Mouse (Mus musculus) limb, embryonic 13.5 days (tissue): ENCODE results near the gene Ssh1. TPM values are rescaled to one million over a fixed set of nuclear protein-coding genes. Genes with fewer than 3 reads are reported as not detected.

Experiments used
- ATAC-seq: fragments of 200-750 bp; cut with Nextera tagmentation; 2 replicates; pipeline ENCODE4 v1.8.0; 2017; ENCODE audit warnings: low read depth, moderate number of reproducible peaks, moderate TSS enrichment; ENCODE audit not compliant: low FRiP score
- H3K27ac ChIP-seq: fragments of 300-500 bp; sonication (generic); 2 replicates; pipeline ENCODE4 v1.5.1; 2015; ENCODE audit warnings: inconsistent platforms, mild to moderate bottlenecking, moderate library complexity
- H3K27me3 ChIP-seq: fragments of 300-500 bp; sonication (generic); 2 replicates; pipeline ENCODE4 v1.6.1; 2015; ENCODE audit warnings: mild to moderate bottlenecking, inconsistent platforms
- H3K36me3 ChIP-seq: fragments of 300-500 bp; sonication (generic); 2 replicates; pipeline ENCODE4 v1.6.1; 2015; ENCODE audit warnings: inconsistent platforms, mild to moderate bottlenecking, moderate library complexity
- H3K4me1 ChIP-seq: fragments of 300-500 bp; sonication (generic); 2 replicates; pipeline ENCODE4 v1.6.1; 2015; ENCODE audit warnings: inconsistent platforms
- H3K4me2 ChIP-seq: fragments of 300-500 bp; sonication (generic); replicated peaks from 2 replicates; pipeline ENCODE4 v1.6.1; 2015; ENCODE audit warnings: inconsistent platforms, mild to moderate bottlenecking, moderate library complexity
- H3K4me3 ChIP-seq: fragments of 300-500 bp; sonication (generic); 2 replicates; pipeline ENCODE4 v1.5.1; 2015; ENCODE audit warnings: moderate library complexity, mild to moderate bottlenecking, inconsistent platforms
- H3K9ac ChIP-seq: fragments of 300-500 bp; sonication (generic); 2 replicates; pipeline ENCODE4 v1.6.1; 2015; ENCODE audit warnings: mild to moderate bottlenecking, inconsistent platforms
- H3K9me3 ChIP-seq: fragments of 300-500 bp; sonication (generic); 2 replicates; pipeline ENCODE4 v1.6.1; 2016; ENCODE audit warnings: inconsistent platforms
- WGBS: fragments of 180-500 bp; shearing (Covaris S2); methylation state at CpG from one replicate; pipeline ENCODE4 v1.1.7; 2015; 5-methylcytosine and 5-hydroxymethylcytosine counted together
- polyA plus RNA-seq: library from polyadenylated mRNA; unstranded; fragments of >200 nt; fragmentation: Nextera tagmentation; extraction: Ambion mirVana; gene quantifications from 2 replicates; pipeline ENCODE4 v1.2.1, GENCODE M21; 2015

Gene Ssh1
- polyA plus RNA-seq, 1 experiment from 2014 or later = 18.7 TPM

DNA sequence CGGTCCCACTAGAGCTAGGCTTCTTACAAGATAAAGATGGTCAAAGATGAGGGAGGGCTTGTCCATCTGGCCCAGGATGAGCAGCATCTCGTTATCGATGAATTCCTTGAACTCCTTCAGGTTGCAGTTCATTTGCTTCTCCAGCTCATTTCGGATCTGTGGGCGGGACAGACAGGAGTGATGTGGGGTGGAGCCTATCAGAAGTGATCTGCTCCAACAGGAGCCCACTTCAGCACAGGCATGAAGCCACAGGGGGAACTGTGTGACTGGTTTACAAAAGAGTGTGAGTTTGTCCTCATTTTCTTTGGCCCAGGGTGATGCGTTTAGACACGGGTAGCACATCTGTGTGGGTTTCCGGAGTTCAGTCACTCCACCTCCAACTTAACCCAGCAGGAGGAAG is 38.0 kb downstream of the Ssh1 start:
- H3K9ac ChIP-seq = no peak overlapping the region
- no peaks in the 10 kb centered on the region for H3K9me3 ChIP-seq
- no peak overlapping the region for H3K4me3 ChIP-seq
- no peak for ATAC-seq
- H3K27me3 ChIP-seq = no peaks in the 10 kb centered on the region
- no peak overlapping the region for H3K4me2 ChIP-seq
- WGBS = 89% methylated on average over 8 of the region's 8 CpGs
- H3K27ac ChIP-seq = no peak overlapping the region
- peaks cover 68% of the 10 kb centered on the region for H3K36me3 ChIP-seq
- H3K4me1 ChIP-seq = peaks cover 14% of the 10 kb centered on the region

DNA sequence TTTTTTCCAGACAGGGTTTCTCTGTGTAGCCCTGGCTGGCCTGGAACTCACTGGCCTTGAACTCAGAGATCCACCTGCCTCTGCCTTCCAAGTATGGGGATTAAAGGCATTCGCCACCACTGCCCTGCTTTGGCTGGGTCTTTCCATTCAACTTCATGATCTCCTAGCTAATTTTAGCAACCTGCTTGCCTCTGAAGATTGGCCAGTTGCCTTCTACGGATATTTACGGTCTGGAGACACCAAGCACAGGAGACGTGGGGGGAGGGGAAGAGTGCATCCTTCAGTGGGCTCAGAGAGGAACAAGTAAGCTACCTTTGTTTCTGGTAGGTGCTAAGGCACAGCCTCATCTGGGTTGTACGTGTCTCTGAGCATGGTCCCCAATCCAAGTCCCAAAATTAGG is 38.4 kb downstream of the Ssh1 start:
- H3K36me3 ChIP-seq = peaks cover 68% of the 10 kb centered on the region
- ATAC-seq = no peak
- 87% methylated on average over 5 of the region's 5 CpGs for WGBS

DNA sequence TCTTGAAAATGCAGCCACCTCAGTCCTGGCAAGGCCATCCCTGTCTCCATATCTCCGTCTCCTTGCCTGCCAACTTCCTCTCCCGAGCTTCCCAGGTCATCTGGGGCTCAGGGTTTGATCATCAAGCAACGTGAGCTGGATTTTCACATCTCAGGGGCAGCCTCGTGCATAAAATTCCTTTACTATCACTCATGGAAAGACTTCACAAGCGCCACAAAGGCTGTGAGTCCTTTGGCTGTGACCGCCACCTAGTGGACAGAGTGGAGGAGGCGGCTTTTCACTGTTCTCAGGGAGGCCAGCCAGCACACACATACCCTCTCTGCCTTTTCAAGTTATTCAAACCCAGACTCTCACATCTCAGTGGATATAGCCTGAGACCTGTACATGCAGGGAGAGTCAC is 39.3 kb downstream of the Ssh1 start:
- 11% methylated on average over 7 of the region's 7 CpGs for WGBS
- Histone ChIP-seq H3K36me3 (peaks cover 77% of the 10 kb centered on the region), H3K4me1 (peaks cover 10% of the 10 kb centered on the region), H3K27me3 (no peaks in the 10 kb centered on the region), H3K9ac (no peak overlapping the region), H3K27ac (peak overlapping the region; percentile 28; the same call in 1 of the 2 replicates), H3K4me3 (no peak overlapping the region), H3K4me2 (no peak overlapping the region), H3K9me3 (no peaks in the 10 kb centered on the region)
- ATAC-seq = no peak; the same call in 1 of the 2 replicates

More for the DNA sequence above, 38.4 kb downstream of the Ssh1 start:
- peaks cover 14% of the 10 kb centered on the region for H3K4me1 ChIP-seq
- no peak overlapping the region for H3K4me3 ChIP-seq
- no peaks in the 10 kb centered on the region for H3K9me3 ChIP-seq
- H3K9ac ChIP-seq = no peak overlapping the region
- no peaks in the 10 kb centered on the region for H3K27me3 ChIP-seq
- no peak overlapping the region for H3K27ac ChIP-seq
- no peak overlapping the region for H3K4me2 ChIP-seq

DNA sequence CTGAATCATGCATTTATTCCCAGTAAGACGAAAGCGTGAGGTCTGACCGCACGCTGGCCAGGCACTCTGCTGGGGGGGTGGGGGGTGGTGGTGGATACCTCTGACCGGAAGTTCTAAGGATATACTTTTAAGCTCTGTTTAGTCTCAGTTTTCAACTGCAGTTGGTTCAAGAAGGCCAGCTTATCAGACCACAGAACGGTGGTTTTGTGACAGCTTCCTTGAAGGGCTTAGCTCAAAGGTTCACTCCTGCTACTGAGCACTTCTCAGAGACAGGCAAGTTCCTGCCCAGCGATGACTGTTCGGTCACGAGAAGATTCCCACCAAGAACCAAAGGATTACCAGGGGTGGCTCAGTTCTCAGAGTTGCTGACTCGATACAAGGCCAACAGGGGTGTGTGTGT is 41.2 kb downstream of the Ssh1 start:
- no peak for ATAC-seq
- Histone ChIP-seq H3K4me1 (peaks cover 3% of the 10 kb centered on the region; the same call in 1 of the 2 replicates), H3K4me2 (no peak overlapping the region), H3K27me3 (no peaks in the 10 kb centered on the region), H3K27ac (no peak overlapping the region), H3K36me3 (peaks cover 84% of the 10 kb centered on the region), H3K9me3 (no peaks in the 10 kb centered on the region; the same call in 1 of the 2 replicates), H3K4me3 (no peak overlapping the region), H3K9ac (no peak overlapping the region)
- WGBS = 85% methylated on average over 10 of the region's 10 CpGs

DNA sequence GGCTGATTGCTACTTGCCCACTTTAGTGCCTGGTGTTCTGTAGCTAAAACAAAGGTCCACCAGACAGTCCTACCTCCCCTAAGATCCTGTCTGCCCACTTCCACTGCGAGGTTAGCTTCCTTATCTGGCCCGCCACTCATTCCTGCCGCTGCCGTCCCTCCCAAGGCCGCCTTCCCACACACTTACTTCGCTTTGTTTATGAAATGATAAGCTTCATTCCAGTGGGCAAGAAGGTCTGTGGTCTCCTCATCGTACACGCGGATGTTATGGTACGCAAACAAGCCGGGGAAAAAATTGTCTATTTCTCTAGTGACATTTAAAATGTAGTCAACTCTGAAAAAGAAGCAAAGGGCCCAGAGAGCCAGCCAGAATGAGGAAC is 42.0 kb downstream of the Ssh1 start:
- Histone ChIP-seq H3K9me3 (no peaks in the 10 kb centered on the region; the same call in 1 of the 2 replicates), H3K4me1 (peaks cover 3% of the 10 kb centered on the region; the same call in 1 of the 2 replicates), H3K9ac (no peak overlapping the region), H3K4me2 (no peak overlapping the region), H3K27me3 (no peaks in the 10 kb centered on the region), H3K4me3 (no peak overlapping the region), H3K36me3 (peaks cover 85% of the 10 kb centered on the region), H3K27ac (no peak overlapping the region)
- no peak for ATAC-seq
- WGBS = 91% methylated on average over 11 of the region's 11 CpGs

DNA sequence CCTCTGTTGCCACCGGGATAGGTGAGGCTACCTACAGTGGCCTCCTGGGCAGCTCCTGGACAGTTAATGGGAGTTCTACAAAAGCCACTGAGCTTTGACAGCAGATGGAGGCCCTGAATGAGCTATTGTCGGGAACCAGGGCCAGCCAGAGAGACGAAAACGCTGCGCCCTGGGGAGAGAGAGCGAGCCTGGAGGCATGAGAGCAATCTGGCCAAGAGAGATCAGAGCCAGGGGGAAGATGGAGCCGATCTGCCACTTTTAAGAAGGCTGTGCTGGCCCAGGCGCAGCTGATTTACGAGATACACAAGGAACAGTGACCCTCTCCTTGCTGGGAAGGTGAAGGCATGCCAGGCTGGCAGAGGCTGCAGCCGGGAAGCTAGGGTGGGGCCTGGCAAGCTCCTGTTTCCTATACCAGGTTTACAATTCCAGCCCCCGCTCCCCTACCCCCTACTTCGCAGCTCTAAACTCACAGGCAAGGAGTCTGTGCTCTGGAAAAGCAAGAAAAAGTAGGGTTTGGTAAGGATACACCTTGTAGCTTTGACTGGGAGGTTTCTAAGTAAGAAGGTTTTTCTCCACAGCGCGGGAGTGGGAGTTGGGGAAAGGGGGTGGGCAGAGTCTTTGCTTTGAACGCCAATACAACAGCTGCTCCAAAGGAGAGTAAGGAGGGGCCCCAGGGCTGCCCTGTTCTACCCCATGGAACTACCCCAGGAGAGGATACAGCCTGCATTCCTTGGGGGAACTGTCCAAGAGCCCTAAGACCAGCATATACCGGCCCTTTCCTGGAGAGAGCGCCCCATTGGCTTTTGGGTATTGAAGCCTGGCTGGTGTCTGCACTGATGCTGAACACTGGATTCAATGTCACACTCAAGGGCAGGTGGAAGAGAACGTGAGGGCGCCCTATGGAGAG is 42.7 kb downstream of the Ssh1 start:
- Histone ChIP-seq H3K4me1 (peaks cover 3% of the 10 kb centered on the region; the same call in 1 of the 2 replicates), H3K4me3 (no peak overlapping the region), H3K27me3 (no peaks in the 10 kb centered on the region), H3K27ac (peak overlapping the region; percentile 29; the same call in 1 of the 2 replicates), H3K9ac (no peak overlapping the region; the same call in 1 of the 2 replicates), H3K9me3 (no peaks in the 10 kb centered on the region; the same call in 1 of the 2 replicates), H3K36me3 (peaks cover 91% of the 10 kb centered on the region), H3K4me2 (no peak overlapping the region)
- no peak for ATAC-seq
- WGBS = 80% methylated on average over 19 of the region's 19 CpGs

DNA sequence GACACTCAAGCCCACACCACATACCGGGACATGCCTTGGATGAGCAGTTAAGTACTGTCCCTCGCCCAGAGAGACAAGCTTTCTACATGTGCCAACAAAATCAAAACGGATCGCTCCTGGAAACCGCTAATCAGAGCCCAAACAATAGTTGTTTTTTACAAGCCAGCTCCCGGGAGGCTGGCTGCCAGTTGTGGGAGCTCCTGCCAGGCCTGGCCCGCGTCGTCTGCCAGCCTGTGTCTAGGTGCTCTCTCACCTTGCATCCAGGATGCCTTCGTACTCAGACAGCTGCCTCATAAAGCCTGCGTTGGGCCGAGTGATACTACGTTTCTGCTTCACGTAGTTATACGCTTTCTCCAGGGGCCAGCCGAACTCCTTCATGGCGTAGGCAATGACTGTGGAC is 43.6 kb downstream of the Ssh1 start:
- H3K27ac ChIP-seq = no peak overlapping the region
- WGBS = 87% methylated on average over 17 of the region's 17 CpGs
- no peak overlapping the region for H3K4me3 ChIP-seq
- no peak overlapping the region for H3K9ac ChIP-seq
- peaks cover 3% of the 10 kb centered on the region; the same call in 1 of the 2 replicates for H3K4me1 ChIP-seq
- H3K36me3 ChIP-seq = peaks cover 92% of the 10 kb centered on the region
- no peak overlapping the region for H3K4me2 ChIP-seq
- no peaks in the 10 kb centered on the region; the same call in 1 of the 2 replicates for H3K9me3 ChIP-seq
- no peaks in the 10 kb centered on the region for H3K27me3 ChIP-seq
- ATAC-seq = no peak

DNA sequence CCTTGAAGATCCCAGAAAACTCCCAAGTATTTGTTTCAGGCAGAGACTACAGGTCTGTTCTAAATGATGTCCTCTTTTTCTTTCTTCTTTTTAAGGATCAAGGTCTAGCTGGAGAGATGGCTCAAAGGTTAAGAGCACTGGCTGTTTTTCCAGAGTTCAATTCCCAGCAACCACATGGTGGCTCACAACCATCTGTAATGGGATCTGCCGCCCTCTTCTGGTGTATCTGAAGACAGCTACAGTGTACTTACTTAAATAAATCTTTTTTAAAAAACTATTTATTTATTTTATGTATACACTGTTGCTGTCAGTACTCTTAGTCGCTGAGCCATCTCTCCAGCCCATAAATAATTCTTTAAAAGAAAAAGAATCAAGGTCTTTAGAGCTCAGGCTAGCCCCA is 46.4 kb downstream of the Ssh1 start:
- H3K27me3 ChIP-seq = no peaks in the 10 kb centered on the region
- no peak overlapping the region for H3K27ac ChIP-seq
- no peak overlapping the region for H3K4me2 ChIP-seq
- ATAC-seq = no peak
- H3K9me3 ChIP-seq = no peaks in the 10 kb centered on the region; the same call in 1 of the 2 replicates
- H3K36me3 ChIP-seq = peaks cover 98% of the 10 kb centered on the region
- 71% methylated on average over 2 of the region's 2 CpGs for WGBS
- H3K9ac ChIP-seq = no peak overlapping the region
- no peak overlapping the region for H3K4me3 ChIP-seq
- H3K4me1 ChIP-seq = no peaks in the 10 kb centered on the region

DNA sequence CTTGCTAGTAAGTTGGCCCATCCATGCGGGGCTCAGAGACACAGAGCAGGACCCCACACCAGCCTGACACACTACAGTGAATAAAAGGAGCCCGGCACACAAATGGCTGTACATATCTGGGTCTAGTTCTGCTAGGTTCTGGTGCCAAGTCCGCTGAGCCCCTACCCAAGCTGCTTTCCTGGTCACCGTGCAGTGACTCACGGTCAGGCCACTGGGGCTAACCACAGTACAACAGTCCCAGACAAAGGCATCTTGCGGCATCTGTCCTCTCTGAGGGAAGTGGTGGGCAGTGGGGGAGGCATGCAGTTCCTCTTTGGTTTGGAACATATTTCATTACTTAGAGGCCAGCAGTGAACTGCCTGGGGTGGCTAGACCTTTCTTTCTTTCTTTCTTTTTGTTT is 48.6 kb downstream of the Ssh1 start:
- Histone ChIP-seq H3K27me3 (no peaks in the 10 kb centered on the region), H3K4me2 (no peak overlapping the region), H3K4me1 (no peaks in the 10 kb centered on the region), H3K9ac (no peak overlapping the region), H3K9me3 (no peaks in the 10 kb centered on the region; the same call in 1 of the 2 replicates), H3K36me3 (peaks cover 98% of the 10 kb centered on the region), H3K27ac (no peak overlapping the region), H3K4me3 (no peak overlapping the region)
- no peak for ATAC-seq
- 96% methylated on average over 6 of the region's 6 CpGs for whole genome bisulfite sequencing

DNA sequence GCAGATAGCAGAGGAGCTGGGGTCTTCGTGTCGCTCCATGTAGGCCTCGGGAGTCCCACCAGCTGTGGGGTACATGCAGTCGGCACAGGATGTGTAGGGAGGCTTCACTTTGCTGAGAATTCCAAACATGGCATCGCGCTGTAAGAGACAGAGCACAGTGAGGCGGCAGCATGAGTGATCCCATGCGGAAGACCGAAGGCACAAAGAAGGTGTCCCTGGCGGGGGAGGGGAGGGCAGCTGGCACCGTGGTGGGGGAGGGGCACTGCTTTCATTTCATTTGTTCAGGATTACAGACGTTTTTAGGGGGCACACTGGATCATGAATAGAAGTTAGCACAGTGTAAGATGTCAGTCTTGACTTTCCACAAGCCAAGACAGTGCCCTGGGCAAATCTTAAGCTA is 50.4 kb downstream of the Ssh1 start:
- H3K9me3 ChIP-seq = no peaks in the 10 kb centered on the region; the same call in 1 of the 2 replicates
- no peaks in the 10 kb centered on the region for H3K27me3 ChIP-seq
- no peak for ATAC-seq
- whole genome bisulfite sequencing = 81% methylated on average over 12 of the region's 12 CpGs
- no peak overlapping the region for H3K4me3 ChIP-seq
- no peak overlapping the region for H3K9ac ChIP-seq
- no peak overlapping the region for H3K27ac ChIP-seq
- H3K4me1 ChIP-seq = no peaks in the 10 kb centered on the region
- H3K36me3 ChIP-seq = peaks cover 90% of the 10 kb centered on the region
- H3K4me2 ChIP-seq = no peak overlapping the region

DNA sequence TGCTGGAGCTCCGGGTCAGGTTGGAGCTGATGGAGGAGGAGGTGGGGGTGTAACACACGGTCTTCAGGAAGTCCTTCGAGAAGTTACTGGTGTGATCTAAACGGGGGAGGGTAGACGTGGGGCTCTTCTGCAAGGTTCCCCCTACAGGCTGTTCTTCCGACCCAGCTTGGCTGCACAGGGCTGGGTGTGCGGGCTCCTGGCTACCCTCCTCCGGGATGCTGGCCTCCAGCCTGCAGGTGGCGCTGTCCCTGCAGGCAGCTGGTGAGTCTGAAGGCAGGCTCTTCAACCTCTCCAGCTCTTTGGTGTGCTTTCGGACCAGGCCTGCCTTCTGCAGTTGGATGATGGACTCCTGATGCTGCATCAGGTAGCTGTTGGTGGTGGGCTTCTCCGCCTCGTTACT is 51.1 kb downstream of the Ssh1 start:
- no peaks in the 10 kb centered on the region; the same call in 1 of the 2 replicates for H3K9me3 ChIP-seq
- no peaks in the 10 kb centered on the region for H3K27me3 ChIP-seq
- peaks cover 90% of the 10 kb centered on the region for H3K36me3 ChIP-seq
- ATAC-seq = no peak
- H3K4me3 ChIP-seq = no peak overlapping the region
- H3K4me2 ChIP-seq = no peak overlapping the region
- H3K4me1 ChIP-seq = no peaks in the 10 kb centered on the region
- H3K27ac ChIP-seq = no peak overlapping the region
- no peak overlapping the region for H3K9ac ChIP-seq
- 82% methylated on average over 12 of the region's 12 CpGs for WGBS

DNA sequence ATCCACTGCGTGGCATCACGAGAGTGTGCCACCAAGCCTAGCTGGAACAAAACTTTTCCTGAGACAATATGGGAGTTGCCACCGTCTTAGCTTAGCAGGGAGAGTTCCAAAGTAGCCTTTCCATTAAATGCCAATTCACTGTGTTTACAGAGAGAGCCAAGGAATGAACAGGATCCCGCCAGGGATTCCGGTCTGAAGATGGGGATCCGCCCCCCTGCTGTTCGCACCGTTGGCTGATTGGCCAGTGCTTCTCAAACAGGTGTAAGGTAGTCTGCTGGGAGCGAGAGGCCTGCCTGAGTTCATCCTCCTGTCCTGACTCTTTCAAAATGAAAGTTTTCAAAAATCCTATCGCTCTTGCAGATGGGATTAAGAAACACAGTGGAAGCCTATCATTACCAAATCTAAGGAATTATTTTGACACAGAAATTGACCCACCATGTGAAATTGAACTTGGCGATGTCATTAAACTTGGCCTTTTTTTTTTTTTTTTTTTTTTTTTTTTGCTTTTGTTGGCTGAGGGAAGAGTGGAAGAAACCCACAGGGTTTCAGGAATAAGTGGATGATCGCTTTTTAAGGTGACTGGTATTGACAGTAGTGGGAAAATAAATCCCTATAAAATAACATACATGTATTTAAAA is 54.3 kb downstream of the Ssh1 start:
- Histone ChIP-seq H3K27me3 (no peaks in the 10 kb centered on the region), H3K4me2 (no peak overlapping the region), H3K4me1 (no peaks in the 10 kb centered on the region), H3K36me3 (peaks cover 67% of the 10 kb centered on the region), H3K9ac (no peak overlapping the region), H3K27ac (no peak overlapping the region), H3K9me3 (no peaks in the 10 kb centered on the region), H3K4me3 (no peak overlapping the region)
- WGBS = 51% methylated on average over 12 of the region's 12 CpGs
- ATAC-seq = no peak
